Mouse (Mus musculus): ENCODE measurements around the gene Acaa1a.
"Not testable (repeated sequence)": the region's sequence is repeated elsewhere in the genome, so short reads cannot be mapped to it uniquely, and the experiment has no call there.

Gene Acaa1a

GRCm38 (mm10) chr9:119338350-119338749, 1.1 kb upstream of the Acaa1a start:
- no peak for ATAC-seq (ENCODE audit: insufficient number of reproducible peaks, low FRiP score, low TSS enrichment)

GRCm38 (mm10) chr9:119339106-119339505, 370 bp upstream of the Acaa1a start:
- ATAC-seq (ENCODE audit: insufficient number of reproducible peaks, low FRiP score, low TSS enrichment), result no peak

GRCm38 (mm10) chr9:119340212-119340580, 720 bp downstream of the Acaa1a start:
- ATAC-seq (ENCODE audit: insufficient number of reproducible peaks, low FRiP score, low TSS enrichment), result no peak

- peak; percentile 94 for ATAC-seq (ENCODE audit: insufficient number of reproducible peaks, low FRiP score, low TSS enrichment)
These were observed 1.7 kb downstream of the Acaa1a start, which contains the start of gene Myd88 for GRCm38 (mm10) chr9:119340909-119341816. Myd88 (minus strand) TSS chr9:119341411.

GRCm38 (mm10) chr9:119342728-119343127, 3.3 kb downstream of the Acaa1a start:
- no peak for ATAC-seq (ENCODE audit: insufficient number of reproducible peaks, low FRiP score, low TSS enrichment)

GRCm38 (mm10) chr9:119346376-119346775, 6.9 kb downstream of the Acaa1a start:
- ATAC-seq (ENCODE audit: insufficient number of reproducible peaks, low FRiP score, low TSS enrichment), result no peak

- no peak for ATAC-seq (ENCODE audit: insufficient number of reproducible peaks, low FRiP score, low TSS enrichment)
These were observed 11.1 kb downstream of the Acaa1a start for GRCm38 (mm10) chr9:119350531-119350930.

- no peak for ATAC-seq (ENCODE audit: insufficient number of reproducible peaks, low FRiP score, low TSS enrichment)
These were observed 11.7 kb downstream of the Acaa1a start for GRCm38 (mm10) chr9:119350947-119351705.

GRCm38 (mm10) chr9:119352060-119352459, 12.6 kb downstream of the Acaa1a start:
- ATAC-seq (ENCODE audit: insufficient number of reproducible peaks, low FRiP score, low TSS enrichment), result 0 out of 2 replicates have a peak, but pooled peaks have one; percentile 74

- ATAC-seq (ENCODE audit: insufficient number of reproducible peaks, low FRiP score, low TSS enrichment), result no peak
These were observed 14.4 kb downstream of the Acaa1a start for GRCm38 (mm10) chr9:119353926-119354325.

- ATAC-seq (ENCODE audit: insufficient number of reproducible peaks, low FRiP score, low TSS enrichment), result no peak
These were observed 16.5 kb downstream of the Acaa1a start for GRCm38 (mm10) chr9:119355943-119356342.

GRCm38 (mm10) chr9:119357331-119358057, 18.0 kb downstream of the Acaa1a start, which contains the start of gene Xylb:
Xylb (plus strand) TSS chr9:119357381.
- ATAC-seq (ENCODE audit: insufficient number of reproducible peaks, low FRiP score, low TSS enrichment), result peak; percentile 82

GRCm38 (mm10) chr9:119358058-119358429, 18.6 kb downstream of the Acaa1a start:
- ATAC-seq (ENCODE audit: insufficient number of reproducible peaks, low FRiP score, low TSS enrichment), result no peak

GRCm38 (mm10) chr9:119361416-119361815, 21.9 kb downstream of the Acaa1a start:
- ATAC-seq (ENCODE audit: insufficient number of reproducible peaks, low FRiP score, low TSS enrichment), result no peak

- no peak for ATAC-seq (ENCODE audit: insufficient number of reproducible peaks, low FRiP score, low TSS enrichment)
These were observed 23.8 kb downstream of the Acaa1a start for GRCm38 (mm10) chr9:119363229-119363628.

GRCm38 (mm10) chr9:119365284-119365683, 25.8 kb downstream of the Acaa1a start, which contains the start of gene Slc22a14:
Slc22a14 (minus strand) TSS chr9:119365553.
- no peak for ATAC-seq (ENCODE audit: insufficient number of reproducible peaks, low FRiP score, low TSS enrichment)

- ATAC-seq (ENCODE audit: insufficient number of reproducible peaks, low FRiP score, low TSS enrichment), result no peak
These were observed 28.9 kb downstream of the Acaa1a start for GRCm38 (mm10) chr9:119368367-119368766.

GRCm38 (mm10) chr9:119370770-119371169, 31.3 kb downstream of the Acaa1a start:
- ATAC-seq (ENCODE audit: insufficient number of reproducible peaks, low FRiP score, low TSS enrichment), result not testable (repeated sequence)

- ATAC-seq (ENCODE audit: insufficient number of reproducible peaks, low FRiP score, low TSS enrichment), result no peak
These were observed 31.8 kb downstream of the Acaa1a start for GRCm38 (mm10) chr9:119371251-119371650.

- no peak for ATAC-seq (ENCODE audit: insufficient number of reproducible peaks, low FRiP score, low TSS enrichment)
These were observed 35.5 kb downstream of the Acaa1a start for GRCm38 (mm10) chr9:119375008-119375407.

Measured in cerebellum, adult (tissue).